Mouse (Mus musculus) ovary, postnatal 36 days (tissue): ENCODE measurements around the gene Fahd1.

Experiments used
- DNase-seq: peaks from one replicate; pipeline ENCODE4 v3.0.0; 2022; ENCODE audit warnings: low spot score, mixed read lengths

Fahd1 gene

GRCm38 (mm10) chr17:24885356-24886133 lies 35.4 kb upstream of the Fahd1 start:
- no peak for DNase-seq

GRCm38 (mm10) chr17:24884391-24884790 lies 34.2 kb upstream of the Fahd1 start:
- no peak for DNase-seq

GRCm38 (mm10) chr17:24881738-24882440 lies 31.7 kb upstream of the Fahd1 start:
- no peak for DNase-seq

- no peak for DNase-seq
These were observed 28.4 kb upstream of the Fahd1 start for GRCm38 (mm10) chr17:24878531-24878930.

GRCm38 (mm10) chr17:24878117-24878397 lies 27.9 kb upstream of the Fahd1 start:
- no peak for DNase-seq

GRCm38 (mm10) chr17:24877336-24878116 lies 27.4 kb upstream of the Fahd1 start:
- DNase-seq = no peak

- DNase-seq = no peak
These were observed 24.8 kb upstream of the Fahd1 start for GRCm38 (mm10) chr17:24874989-24875388.

- no peak for DNase-seq
These were observed 24.2 kb upstream of the Fahd1 start for GRCm38 (mm10) chr17:24874405-24874745.

GRCm38 (mm10) chr17:24873695-24874404 lies 23.7 kb upstream of the Fahd1 start:
- no peak for DNase-seq

- DNase-seq = no peak
These were observed 17.8 kb upstream of the Fahd1 start for GRCm38 (mm10) chr17:24867914-24868313.

- no peak for DNase-seq
These were observed 15.6 kb upstream of the Fahd1 start, which contains the start of gene Igfals for GRCm38 (mm10) chr17:24865776-24866175. TSS of gene Igfals (plus strand) at chr17:24865997.

- DNase-seq = no peak
These were observed 11.6 kb upstream of the Fahd1 start for GRCm38 (mm10) chr17:24861785-24862184.

GRCm38 (mm10) chr17:24860076-24860475 lies 9.9 kb upstream of the Fahd1 start:
- DNase-seq = no peak

GRCm38 (mm10) chr17:24858967-24859366 lies 8.8 kb upstream of the Fahd1 start:
- DNase-seq = no peak

- DNase-seq = no peak
These were observed 7.8 kb upstream of the Fahd1 start for GRCm38 (mm10) chr17:24857831-24858470.

GRCm38 (mm10) chr17:24856589-24856988 lies 6.4 kb upstream of the Fahd1 start:
- DNase-seq = no peak

- no peak for DNase-seq
These were observed 5.8 kb upstream of the Fahd1 start for GRCm38 (mm10) chr17:24855838-24856464.

GRCm38 (mm10) chr17:24851381-24852125 lies 1.4 kb upstream of the Fahd1 start:
- no peak for DNase-seq

GRCm38 (mm10) chr17:24850773-24851127 lies 586 bp upstream of the Fahd1 start:
- no peak for DNase-seq

- no peak for DNase-seq
These were observed 465 bp downstream of the Fahd1 start for GRCm38 (mm10) chr17:24849733-24850064.

GRCm38 (mm10) chr17:24848600-24849031 lies 1.5 kb downstream of the Fahd1 start:
- DNase-seq = no peak
